Mouse (Mus musculus) erythroblast, embryonic 14.5 days (primary cell): ENCODE data around the gene Smg9. TPM values are rescaled to one million over a fixed set of nuclear protein-coding genes. Genes with fewer than 3 reads are reported as not detected.

Experiments used
- H3K27me3 ChIP-seq: 2 replicates; pipeline ENCODE4 v1.6.1; 2012; ENCODE audit warnings: inconsistent platforms; ENCODE audit not compliant: control insufficient read depth
- H3K36me3 ChIP-seq: 2 replicates; pipeline ENCODE4 v1.6.1; 2012; ENCODE audit warnings: mild to moderate bottlenecking, inconsistent platforms; ENCODE audit not compliant: control insufficient read depth
- H3K4me1 ChIP-seq: 2 replicates; pipeline ENCODE4 v1.6.1; 2012; ENCODE audit warnings: inconsistent platforms; ENCODE audit not compliant: control insufficient read depth
- H3K4me3 ChIP-seq: replicated peaks from 2 replicates; pipeline ENCODE3; 2012; ENCODE audit warnings: moderate library complexity, mild to moderate bottlenecking, inconsistent platforms
- H3K9me3 ChIP-seq: 2 replicates; pipeline ENCODE4 v1.6.1; 2012; ENCODE audit warnings: low read length, inconsistent platforms, mixed read lengths; ENCODE audit not compliant: control insufficient read depth
- GATA1 ChIP-seq: IDR thresholded peaks from 2 replicates; pipeline ENCODE4 v1.6.1; 2012; ENCODE audit warnings: low read length, inconsistent platforms, mixed read lengths
- TAL1 ChIP-seq: IDR thresholded peaks from 3 replicates; pipeline ENCODE4 v1.6.1; 2012; ENCODE audit warnings: low read length, inconsistent platforms, mixed read lengths
- polyA plus RNA-seq: library from polyadenylated mRNA; stranded (reverse); fragments of >175 nt; gene quantifications from 2 replicates; pipeline ENCODE4 v1.2.3, GENCODE M21; 2012

The Smg9 gene
- polyA plus RNA-seq, 1 experiment = 18.4 TPM

- Histone ChIP-seq H3K4me1 (no peaks in the 10 kb centered on the region; the same call in 1 of the 2 replicates), H3K27me3 (peaks cover 20% of the 10 kb centered on the region), H3K9me3 (peaks cover 9% of the 10 kb centered on the region), H3K36me3 (peaks cover 7% of the 10 kb centered on the region), H3K4me3 (no peak overlapping the region)
- no peak for TF ChIP-seq TAL1
- no peak for TF ChIP-seq GATA1
These were observed 29.3 kb downstream of the Smg9 start for GRCm38 (mm10) chr7:24428725-24429124.

GRCm38 (mm10) chr7:24429413-24430112, 30.1 kb downstream of the Smg9 start:
- no peak for TF ChIP-seq TAL1
- no peak for TF ChIP-seq GATA1
- H3K4me3 ChIP-seq = no peak overlapping the region
- peaks cover 20% of the 10 kb centered on the region for H3K27me3 ChIP-seq
- peaks cover 1% of the 10 kb centered on the region for H3K36me3 ChIP-seq
- H3K4me1 ChIP-seq = no peaks in the 10 kb centered on the region; the same call in 1 of the 2 replicates
- H3K9me3 ChIP-seq = peaks cover 9% of the 10 kb centered on the region

GRCm38 (mm10) chr7:24430551-24431345, 31.3 kb downstream of the Smg9 start:
- Histone ChIP-seq H3K36me3 (no peaks in the 10 kb centered on the region), H3K4me3 (no peak overlapping the region), H3K9me3 (peaks cover 9% of the 10 kb centered on the region)

GRCm38 (mm10) chr7:24431713-24432112, 32.3 kb downstream of the Smg9 start:
- H3K9me3 ChIP-seq = peaks cover 9% of the 10 kb centered on the region
- no peak for TF ChIP-seq TAL1
- TF ChIP-seq GATA1 = no peak
- no peaks in the 10 kb centered on the region for H3K4me1 ChIP-seq
- H3K4me3 ChIP-seq = no peak overlapping the region
- H3K27me3 ChIP-seq = peaks cover 20% of the 10 kb centered on the region
- no peaks in the 10 kb centered on the region for H3K36me3 ChIP-seq

More at GRCm38 (mm10) chr7:24430551-24431345, 31.3 kb downstream of the Smg9 start:
- no peak for TF ChIP-seq TAL1
- no peak for TF ChIP-seq GATA1
- Histone ChIP-seq H3K4me1 (no peaks in the 10 kb centered on the region), H3K27me3 (peaks cover 20% of the 10 kb centered on the region)

GRCm38 (mm10) chr7:24435305-24435704, 35.9 kb downstream of the Smg9 start:
- Histone ChIP-seq H3K4me1 (no peaks in the 10 kb centered on the region), H3K9me3 (peaks cover 9% of the 10 kb centered on the region), H3K4me3 (no peak overlapping the region), H3K27me3 (peaks cover 20% of the 10 kb centered on the region), H3K36me3 (no peaks in the 10 kb centered on the region)
- TF ChIP-seq TAL1 (no peak), GATA1 (no peak)

- Histone ChIP-seq H3K27me3 (peaks cover 3% of the 10 kb centered on the region), H3K36me3 (no peaks in the 10 kb centered on the region), H3K4me1 (0 out of 2 replicates have a peak, but pooled peaks cover 2% of the 10 kb centered on the region), H3K4me3 (no peak overlapping the region), H3K9me3 (no peaks in the 10 kb centered on the region; the same call in 1 of the 2 replicates)
- no peak for TF ChIP-seq TAL1
- no peak for TF ChIP-seq GATA1
These were observed 38.6 kb downstream of the Smg9 start for GRCm38 (mm10) chr7:24437981-24438380.

- Histone ChIP-seq H3K4me3 (no peak overlapping the region), H3K9me3 (no peaks in the 10 kb centered on the region), H3K27me3 (no peaks in the 10 kb centered on the region), H3K4me1 (0 out of 2 replicates have a peak, but pooled peaks cover 2% of the 10 kb centered on the region), H3K36me3 (no peaks in the 10 kb centered on the region)
- TF ChIP-seq TAL1 (no peak), GATA1 (no peak)
These were observed 39.8 kb downstream of the Smg9 start for GRCm38 (mm10) chr7:24439191-24439590.

- H3K27me3 ChIP-seq = no peaks in the 10 kb centered on the region
- H3K4me3 ChIP-seq = no peak overlapping the region
- H3K4me1 ChIP-seq = 0 out of 2 replicates have a peak, but pooled peaks cover 2% of the 10 kb centered on the region
- no peaks in the 10 kb centered on the region for H3K36me3 ChIP-seq
- H3K9me3 ChIP-seq = no peaks in the 10 kb centered on the region
- TF ChIP-seq GATA1 (no peak), TAL1 (no peak)
These were observed 40.5 kb downstream of the Smg9 start for GRCm38 (mm10) chr7:24439891-24440290.

GRCm38 (mm10) chr7:24441785-24442184, 42.4 kb downstream of the Smg9 start:
- H3K9me3 ChIP-seq = no peaks in the 10 kb centered on the region
- no peaks in the 10 kb centered on the region for H3K36me3 ChIP-seq
- no peaks in the 10 kb centered on the region for H3K27me3 ChIP-seq
- no peak overlapping the region for H3K4me3 ChIP-seq
- peaks cover 2% of the 10 kb centered on the region; the same call in 1 of the 2 replicates for H3K4me1 ChIP-seq
- no peak for TF ChIP-seq GATA1
- no peak for TF ChIP-seq TAL1
